Mouse (Mus musculus) layer of hippocampus, postnatal 14 days (tissue): ENCODE results near the gene Gna11. TPM values are rescaled to one million over a fixed set of nuclear protein-coding genes. Genes with fewer than 3 reads are reported as not detected.

Experiments used
- DNase-seq, 2 experiments: peaks; one replicate each; pipeline ENCODE4 v3.0.0; 2021 to 2022; ENCODE audit warnings: low spot score in 2 of 2, mixed read lengths in 1 of 2
- total RNA-seq, 2 experiments: library from RNA; stranded (reverse); gene quantifications; 2 replicates each; pipeline ENCODE4 v1.2.3; 2021

Gna11 gene
- total RNA-seq, 2 experiments from 2014 or later: 120 to 121 TPM

DNA sequence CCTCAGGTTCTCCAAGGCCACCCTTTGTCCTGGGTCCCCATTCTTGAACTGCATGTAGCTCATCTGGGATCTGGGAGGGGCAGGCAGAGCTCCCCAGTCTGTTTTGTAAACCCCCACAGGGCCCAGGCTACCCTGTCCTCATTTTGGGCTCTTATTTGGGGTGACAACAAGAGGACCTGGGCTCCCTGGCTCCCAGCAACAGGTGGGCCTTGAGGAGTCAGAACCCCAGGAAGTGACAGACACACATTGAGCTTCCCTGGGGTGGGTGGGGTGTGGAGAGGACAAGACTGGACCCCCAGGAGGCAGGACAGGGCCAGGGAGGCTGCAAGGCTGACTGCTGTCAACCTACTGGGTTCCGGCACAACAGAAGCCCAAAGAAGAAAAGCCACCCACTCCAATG lies 1.4 kb downstream of the Gna11 start:
- DNase-seq: no peak

DNA sequence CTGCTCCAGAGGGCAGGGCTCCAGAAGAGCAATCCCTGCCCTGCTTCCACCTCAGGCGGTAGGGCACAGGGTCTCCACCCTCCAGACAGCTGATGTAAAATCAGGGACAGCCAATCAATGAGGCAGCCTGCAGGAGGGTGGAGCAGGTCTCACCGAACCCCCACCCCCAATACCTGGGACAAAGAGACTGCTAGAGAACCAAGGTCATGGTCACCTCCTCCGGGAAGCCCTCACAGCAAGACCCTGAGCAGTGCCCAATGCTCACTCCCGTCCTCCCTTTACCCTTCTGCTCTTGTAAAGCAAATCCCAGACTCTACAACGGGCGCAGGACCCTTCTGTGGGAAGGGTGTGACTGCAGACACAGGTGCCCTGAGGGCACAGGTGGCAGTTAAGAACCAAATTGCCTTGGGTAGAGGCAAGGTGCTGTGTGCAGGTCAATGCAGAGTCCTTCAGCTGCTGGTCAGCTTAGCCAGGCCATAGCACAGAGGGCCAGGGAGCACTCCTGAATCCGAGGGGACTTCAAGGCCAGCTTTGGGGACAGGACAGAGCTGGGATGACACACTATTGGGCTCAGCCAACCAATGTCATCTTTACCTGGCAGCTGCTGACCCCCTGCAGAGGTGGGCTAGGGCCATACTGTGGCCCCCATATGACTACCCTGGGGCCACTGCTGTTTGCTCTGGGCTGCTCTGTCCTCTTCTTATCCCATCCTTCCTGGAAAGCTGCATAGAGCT lies 2.1 kb downstream of the Gna11 start:
- no peak for DNase-seq

DNA sequence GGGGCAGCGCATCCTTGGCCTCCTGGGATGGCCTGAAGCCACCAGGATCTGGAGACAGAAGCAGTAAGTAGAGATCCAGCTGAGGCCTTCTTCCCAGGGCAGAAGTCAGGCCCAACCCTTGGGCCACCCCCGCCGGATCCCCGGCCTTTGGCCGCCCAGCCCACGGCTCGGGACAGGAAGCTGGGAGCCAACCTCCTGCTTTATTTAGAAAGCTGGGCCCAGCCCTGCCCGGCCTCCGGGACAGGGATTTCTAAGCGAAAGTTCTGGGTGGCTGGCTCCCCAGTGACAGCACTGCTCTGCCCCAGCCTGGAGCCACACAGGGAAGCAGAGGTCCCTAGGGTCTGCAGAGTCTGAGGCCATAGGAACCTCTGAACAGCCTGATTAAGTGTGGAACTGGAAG lies 3.2 kb downstream of the Gna11 start:
- no peak for DNase-seq

DNA sequence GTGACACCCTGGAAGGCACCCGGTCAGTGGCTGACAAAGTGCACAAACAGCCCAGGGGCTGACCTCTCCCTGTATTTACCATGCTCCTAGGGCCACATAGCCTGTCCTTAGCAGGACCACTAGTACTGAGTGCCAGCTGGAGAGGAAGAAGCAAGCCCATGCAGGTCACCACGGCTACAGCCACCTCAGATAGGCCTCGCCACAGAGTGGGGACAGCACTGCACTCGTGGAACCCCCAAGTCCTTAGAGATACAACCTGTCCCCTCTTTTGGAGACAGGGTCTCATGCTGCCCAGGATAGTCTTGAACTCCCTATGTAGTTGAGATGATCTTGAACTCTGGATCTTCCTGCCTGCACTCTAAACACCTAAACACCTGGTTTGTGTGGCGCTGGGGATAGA lies 3.6 kb downstream of the Gna11 start:
- no peak for DNase-seq

DNA sequence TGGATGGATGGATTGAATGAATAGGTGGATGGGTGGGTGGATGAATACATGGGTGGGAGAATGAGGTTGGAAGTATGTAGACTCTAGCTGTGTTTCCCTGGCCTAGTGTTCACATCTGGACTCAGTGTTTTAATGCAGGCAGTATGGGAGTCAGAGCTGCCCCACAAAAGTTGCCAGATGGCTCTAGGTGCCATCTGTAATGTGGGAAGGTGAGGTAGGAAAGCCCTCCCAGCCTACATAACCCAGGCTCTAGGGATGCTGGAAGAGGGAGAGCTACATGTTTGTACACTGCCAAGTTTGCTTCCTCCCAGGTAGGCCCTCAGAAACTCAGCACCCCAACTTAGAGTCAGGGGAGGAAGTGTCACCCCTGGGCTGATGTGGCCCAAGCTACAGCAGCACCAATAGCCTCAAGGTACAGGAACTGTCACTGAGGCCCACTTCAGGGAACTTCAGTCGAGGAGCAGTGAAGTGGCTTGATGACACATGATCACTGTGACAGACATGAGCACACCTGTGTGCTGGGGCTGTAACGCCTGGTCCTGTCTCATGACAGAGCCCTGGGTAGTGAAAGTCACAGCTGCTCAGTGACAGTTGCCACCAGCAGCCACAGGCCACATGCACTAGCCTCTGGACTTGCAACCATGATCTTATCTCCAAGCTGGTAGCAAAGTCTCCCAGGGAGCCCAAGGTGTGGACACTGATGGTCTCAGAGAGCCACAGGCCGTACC lies 6.5 kb downstream of the Gna11 start:
- DNase-seq: no peak

DNA sequence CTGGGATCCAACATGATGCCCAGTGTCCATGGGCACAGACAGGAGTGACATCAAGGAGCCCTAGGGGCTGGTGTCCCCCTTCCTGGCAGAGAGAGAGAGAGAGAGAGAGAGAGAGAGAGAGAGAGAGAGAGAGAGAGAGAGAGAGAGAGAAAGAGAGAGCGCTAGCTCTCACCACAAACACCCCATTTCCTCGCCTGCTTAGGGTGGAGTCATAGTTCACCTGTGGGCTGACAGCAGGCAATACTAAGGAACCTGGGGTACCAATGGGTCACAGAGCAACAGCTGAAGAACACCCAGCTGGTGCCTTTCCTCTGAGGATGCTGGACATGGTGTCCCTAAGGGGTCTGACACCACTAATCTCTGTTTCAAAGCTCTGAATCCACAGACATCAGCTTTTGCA lies 7.6 kb downstream of the Gna11 start:
- no peak for DNase-seq

DNA sequence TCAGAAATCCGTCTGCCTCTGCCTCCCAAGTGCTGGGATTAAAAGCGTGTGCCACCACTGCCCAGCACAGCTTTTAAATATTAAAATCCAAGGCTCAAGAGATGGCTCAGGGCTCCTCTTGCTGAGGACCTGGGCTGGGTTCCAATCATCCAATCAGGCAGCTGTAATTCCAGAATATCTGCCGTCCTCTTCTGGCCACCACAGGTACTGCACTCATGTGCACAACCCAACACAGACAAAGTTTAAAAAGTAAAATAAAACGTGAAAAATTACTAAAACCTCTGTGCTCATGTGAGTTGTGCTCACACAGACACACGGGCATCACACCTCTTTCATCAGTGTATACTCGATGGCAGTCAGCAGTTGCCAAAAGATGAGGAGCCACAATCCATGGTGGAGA lies 8.3 kb downstream of the Gna11 start:
- no peak for DNase-seq

DNA sequence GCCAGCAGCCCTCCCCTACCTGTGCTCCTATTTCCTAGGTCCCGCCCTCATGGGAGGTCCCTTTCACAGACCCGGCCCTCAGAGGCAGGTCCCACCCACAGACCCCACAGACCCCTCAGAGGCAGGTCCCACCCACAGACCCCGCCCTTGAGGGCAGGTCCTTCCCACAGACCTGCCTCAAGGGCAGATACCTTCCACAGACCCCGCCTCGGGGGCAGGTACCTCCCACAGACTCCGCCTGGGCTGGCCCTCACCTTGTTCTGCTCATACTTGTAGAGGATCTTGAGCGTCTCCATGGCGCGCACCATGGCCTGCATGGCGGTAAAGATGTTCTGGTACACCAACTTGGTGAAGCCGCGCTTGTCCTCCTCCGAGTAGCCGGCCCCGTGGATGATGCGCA lies 10.2 kb downstream of the Gna11 start:
- DNase-seq: no peak

DNA sequence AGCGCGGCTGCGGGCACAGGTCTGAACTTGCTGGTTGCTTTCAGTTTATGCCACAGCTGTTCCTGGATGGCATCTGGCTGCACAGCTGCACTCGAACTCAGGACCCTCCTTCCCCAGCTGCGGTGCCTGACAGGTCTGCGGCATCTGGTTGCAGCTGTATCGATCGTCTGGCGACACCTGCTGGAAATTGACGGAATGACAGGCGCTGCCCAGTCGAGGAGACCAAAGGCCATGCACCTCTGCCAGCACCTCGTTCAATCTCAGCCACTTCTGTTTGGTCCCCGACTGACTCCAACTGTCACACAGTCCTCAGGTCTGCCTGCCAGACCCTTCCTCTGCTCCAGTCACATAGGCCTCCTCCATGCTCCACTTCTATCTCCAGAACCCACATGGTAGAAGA lies 18.2 kb downstream of the Gna11 start:
- peak; percentile 60 to 63 for DNase-seq

DNA sequence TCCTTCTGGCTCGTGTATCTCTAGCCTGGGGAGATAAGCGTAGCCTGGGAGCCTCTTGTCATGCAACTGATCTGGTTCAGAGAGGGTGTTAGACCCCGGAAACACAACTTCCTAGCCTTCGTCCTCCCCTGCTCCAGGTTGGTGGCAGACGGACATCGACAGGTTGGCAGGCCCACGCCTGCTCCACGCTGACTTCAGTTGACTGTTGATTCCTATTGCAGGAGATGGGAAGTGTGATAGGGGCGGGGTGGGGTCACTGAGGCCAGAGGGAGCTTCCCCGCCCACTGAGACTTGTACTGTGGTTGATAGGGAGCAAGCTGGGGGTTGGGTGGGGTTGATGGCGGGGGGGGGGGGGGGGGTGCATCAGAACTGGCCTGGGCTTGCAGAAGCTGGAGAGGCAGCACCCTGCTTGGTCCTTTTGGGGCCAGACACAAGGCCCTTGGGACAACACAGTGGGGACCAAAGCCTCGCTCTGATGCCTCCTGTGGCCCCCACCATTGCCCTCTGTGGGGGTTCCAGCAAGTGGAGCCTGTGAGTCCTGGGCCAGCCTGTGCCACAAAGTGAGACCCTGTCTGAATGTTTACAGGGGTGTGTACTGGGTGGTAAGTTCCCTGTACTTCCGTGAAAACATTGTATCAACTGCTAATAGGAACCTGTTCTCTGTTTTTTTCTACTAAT lies 19.8 kb downstream of the Gna11 start:
- DNase-seq: no peak

DNA sequence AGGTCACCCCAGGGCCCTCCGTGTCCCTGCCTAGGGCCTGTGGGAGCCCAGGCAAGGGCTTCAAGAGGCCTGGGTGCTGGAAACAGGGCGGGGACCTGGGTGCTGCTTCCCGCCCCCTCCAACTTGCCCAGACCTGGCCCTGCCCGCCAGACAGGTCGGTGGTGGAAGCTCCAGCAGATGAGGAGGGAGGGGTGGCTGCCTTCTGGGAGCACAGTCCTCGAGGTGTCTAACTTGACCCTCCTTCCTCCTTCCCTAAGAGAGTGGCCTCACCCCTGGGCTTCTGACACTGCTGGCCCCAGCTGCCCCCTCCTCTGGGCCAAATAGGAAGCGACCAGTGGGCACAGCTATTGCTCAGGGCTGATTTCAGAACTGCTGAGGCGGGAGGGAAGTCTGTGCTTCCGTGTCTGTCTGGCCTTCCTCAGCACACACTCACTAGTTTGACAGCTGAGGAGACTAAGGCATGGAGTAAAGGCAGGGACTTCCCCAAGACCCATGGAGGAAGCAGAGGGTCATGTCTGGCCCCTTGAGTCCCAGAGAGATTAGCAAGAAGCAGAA lies 20.9 kb downstream of the Gna11 start, which contains the start of gene Gna15:
Gene Gna15 (minus strand): TSS at position 175 of the 555 bp plus-strand sequence.
- DNase-seq: no peak

DNA sequence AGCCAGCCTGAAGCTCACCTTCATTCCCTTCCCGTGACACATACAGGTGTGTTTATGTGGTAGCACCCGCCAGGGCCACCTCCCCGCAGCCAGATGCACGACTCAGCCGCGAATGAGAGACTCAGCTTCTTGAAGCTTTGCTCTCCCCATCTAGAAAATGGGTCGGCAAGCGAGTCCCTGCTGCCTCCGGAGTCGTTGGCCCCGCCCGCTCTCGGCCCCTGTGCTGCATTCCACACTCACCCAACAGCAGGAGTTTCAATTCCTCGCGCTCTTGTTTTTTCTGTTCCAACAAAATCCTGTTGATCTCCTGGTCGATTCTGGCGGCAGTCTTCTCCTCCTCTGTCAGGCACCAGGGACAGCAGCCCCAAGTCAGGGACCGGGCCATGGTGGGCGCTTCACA lies 21.4 kb downstream of the Gna11 start:
- no peak for DNase-seq

DNA sequence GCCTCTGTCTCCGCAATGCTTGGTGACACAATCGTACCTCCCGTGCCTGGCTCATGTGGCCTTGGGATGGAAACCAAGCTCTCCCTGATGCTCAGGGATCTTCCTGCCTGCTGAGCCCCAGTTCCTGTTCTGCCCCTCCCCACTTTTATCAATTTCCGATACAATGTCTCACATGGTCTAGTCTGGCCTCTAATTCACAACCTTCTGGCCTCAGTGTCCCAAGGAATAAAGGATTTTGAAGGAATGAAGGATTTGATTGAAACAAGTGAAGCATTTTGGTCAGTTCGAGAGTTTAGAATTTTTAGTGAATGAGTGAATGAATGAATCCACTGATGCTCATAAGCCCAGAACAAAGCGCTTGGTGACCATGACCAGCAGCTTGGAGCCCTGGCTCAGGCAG lies 21.8 kb downstream of the Gna11 start:
- DNase-seq: no peak

DNA sequence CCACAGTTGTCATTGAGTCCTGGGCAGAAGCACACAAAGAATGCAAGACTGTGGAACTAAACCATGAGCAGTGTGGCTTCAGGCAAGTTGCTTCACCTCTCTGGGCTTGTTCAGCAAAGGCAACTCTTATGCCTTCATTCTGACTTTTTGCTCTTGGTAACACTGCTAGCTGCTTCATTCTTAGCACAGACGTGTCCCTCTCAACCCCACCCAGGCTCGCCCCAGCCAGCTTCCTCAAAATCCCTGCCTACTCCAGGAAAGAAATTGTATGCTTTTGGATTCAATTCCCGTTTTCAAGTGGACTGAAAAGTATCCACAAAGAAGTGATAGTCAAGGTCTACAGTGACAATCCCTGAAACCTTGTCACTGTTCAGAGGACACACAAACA lies 25.0 kb downstream of the Gna11 start:
- no peak for DNase-seq

DNA sequence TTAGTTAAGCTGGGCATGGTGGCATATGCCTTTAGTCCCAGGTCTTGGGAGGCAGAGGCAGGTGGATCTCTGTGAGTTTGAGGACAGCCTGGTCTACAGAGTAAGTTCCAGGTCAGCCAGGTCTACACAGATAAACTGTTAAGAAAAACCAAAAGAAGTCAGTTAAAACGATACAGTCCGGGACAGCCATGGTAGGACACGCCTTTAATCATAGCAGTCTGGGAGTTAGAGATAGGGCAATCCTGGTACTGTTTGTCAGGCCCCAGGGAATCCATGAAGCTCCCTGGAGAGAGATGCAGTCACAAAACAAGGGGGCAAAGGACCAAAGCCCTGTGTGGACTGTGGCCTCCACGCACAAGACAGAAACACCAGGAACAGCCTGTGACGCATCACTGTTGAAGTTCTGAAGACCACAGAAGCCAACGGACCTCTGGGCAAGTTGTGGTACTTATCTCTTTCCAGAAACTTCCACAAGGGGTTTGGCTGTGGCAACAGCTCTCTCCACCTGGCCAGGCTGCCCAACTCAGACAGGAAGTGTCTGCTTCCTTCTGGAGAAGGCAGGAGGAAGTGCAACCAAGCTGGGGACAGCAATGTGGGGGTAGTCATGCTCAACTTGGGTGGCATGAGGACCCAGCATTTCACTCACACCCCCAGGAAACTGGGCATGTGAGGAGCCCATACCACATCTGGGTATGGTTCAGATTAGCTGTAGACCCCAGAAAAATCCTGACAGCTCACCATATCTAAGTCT lies 25.6 kb downstream of the Gna11 start:
- no peak for DNase-seq

DNA sequence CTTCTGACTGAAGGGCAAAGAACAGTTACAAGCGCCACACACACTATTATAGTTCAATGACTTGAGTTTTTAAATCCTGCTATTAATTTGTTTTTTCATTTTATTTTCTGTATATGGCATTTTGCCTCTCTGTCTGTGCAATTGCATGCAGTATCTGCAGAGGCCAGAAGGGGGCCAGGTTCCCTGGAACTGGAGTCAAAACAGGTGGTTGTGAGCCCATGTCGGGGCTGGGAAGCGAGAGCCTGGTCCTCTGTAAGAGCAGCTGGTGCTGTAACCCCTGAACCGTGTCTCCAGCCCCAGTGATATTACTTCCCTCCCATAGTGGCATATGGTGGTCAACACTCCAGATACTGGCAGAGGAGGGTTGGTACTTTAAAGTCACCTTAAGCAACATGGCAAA lies 26.4 kb downstream of the Gna11 start:
- DNase-seq: peak in 1 of 2 experiments; percentile 51

DNA sequence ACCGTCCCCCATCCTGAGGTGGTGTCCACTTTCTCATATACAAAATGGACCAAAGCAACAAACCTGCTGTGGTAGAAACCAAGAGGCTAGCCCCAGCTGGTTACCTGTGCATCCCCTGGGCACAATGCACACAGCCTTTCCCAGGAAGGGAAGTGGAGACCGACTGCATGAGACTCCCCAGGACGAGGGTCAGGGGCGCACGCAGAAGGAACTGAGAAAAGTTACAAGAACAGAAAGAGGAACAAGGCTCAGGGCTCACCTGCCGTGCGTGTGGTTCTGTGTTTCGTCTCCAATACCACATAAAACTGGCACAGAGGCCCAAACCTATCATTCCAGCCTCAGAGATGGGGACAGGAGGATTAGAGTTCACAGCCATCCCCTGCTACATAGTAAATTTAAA lies 27.8 kb downstream of the Gna11 start:
- no peak for DNase-seq

DNA sequence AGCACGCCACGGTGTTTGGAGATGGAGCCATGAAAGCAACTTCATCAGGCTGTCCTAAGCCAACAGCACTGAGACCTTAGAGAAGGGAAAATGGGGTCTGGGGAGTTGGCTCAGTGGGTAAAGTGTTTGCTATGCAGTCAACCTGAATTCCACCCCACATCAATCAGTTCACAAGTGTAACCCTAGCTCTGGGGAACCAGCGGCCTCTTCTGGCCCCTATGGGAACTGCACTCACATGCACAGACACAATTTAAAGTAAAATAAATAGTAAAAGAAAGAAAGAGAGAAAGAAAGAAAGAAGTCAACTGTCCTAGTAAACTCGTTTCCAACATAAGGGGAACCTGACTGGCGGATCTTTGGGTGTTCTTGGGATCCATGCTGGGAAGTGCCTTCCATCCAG lies 31.2 kb downstream of the Gna11 start:
- no peak for DNase-seq

DNA sequence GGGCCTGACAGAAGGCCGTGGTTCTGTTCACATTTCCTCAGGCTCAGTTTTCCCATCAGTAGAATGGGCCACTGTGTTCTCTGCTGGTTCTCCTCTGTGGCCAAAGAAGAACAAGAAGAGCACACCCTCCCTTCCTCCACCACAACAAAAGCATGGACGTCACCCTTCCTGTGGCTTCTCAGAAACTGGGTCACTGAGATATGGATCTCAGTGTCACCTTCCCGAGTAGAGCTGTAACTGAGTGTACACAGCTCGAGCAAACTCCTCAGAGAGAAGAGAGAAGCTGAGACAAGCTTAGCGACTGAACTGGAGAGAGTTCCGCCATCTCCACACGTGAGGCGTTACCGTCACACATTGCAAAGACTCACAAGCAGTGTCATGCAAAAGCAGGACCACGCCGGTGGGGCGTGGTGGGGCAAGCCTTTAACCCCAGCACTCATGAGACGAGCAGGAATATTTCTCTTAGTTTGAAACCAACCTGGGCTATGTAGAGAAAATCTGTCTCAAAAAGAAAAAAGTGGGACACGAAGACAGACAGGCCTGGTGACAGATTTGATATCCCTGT lies 34.7 kb downstream of the Gna11 start:
- no peak for DNase-seq

DNA sequence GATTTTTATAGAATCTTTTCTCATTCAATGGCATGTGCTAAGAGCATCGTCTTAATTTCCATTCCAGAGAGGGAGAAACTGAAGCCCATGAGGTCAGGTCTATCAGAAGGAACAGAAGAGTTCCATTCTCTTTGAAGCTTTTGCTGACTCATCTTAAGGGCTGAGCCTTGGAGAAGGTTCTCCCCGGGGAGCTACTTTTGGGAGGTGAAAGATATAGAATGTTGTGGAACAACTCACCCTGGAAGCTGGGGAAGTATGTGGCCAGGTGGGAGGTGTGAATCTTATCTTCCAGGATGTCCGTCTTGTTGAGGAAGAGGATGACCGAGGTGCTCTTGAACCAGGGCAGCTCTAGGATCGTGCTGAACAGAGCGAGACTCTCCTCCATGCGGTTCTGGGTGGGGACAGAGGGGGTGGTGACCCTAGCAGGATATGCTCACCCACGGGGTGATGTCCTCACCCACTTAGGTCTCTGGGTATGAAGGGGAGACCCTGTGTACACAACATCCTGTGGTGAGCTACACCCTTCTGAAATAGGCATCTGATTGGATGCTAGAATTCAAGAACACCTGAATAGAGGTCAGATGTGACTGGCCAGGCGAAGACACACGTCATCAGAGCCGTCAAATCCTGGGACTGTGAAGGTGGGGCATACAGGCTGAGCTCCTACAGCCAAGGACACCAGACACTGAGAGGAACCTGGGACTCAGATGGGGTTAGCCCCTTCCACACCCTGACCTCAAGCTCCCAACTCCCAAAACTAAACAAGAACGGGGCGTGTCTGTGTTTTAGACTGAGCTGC lies 37.1 kb downstream of the Gna11 start:
- DNase-seq: no peak
